Mouse (Mus musculus) neural tube, embryonic 13.5 days (tissue): ENCODE measurements around the gene Hspa1b. TPM values are rescaled to one million over a fixed set of nuclear protein-coding genes. Genes with fewer than 3 reads are reported as not detected.
"Not testable (repeated sequence)": the region's sequence is repeated elsewhere in the genome, so short reads cannot be mapped to it uniquely, and the experiment has no call there.

ENCODE experiments used
- ATAC-seq: fragments of 200-750 bp; cut with Nextera tagmentation; 2 replicates; pipeline ENCODE4 v1.8.0; 2017; ENCODE audit warnings: low read depth, mild to moderate bottlenecking, moderate TSS enrichment, moderate library complexity
- H3K27ac ChIP-seq: fragments of 300-500 bp; sonication (generic); replicated peaks from 2 replicates; pipeline ENCODE4 v1.5.1; 2015; ENCODE audit warnings: moderate library complexity, mild to moderate bottlenecking, inconsistent platforms
- H3K27me3 ChIP-seq: fragments of 300-500 bp; sonication (generic); 2 replicates; pipeline ENCODE4 v1.6.1; 2015; ENCODE audit warnings: mild to moderate bottlenecking, inconsistent platforms
- H3K36me3 ChIP-seq: fragments of 300-500 bp; sonication (generic); 2 replicates; pipeline ENCODE4 v1.6.1; 2015; ENCODE audit warnings: mild to moderate bottlenecking, inconsistent platforms
- H3K4me1 ChIP-seq: fragments of 300-500 bp; sonication (generic); replicated peaks from 2 replicates; pipeline ENCODE4 v1.6.1; 2015; ENCODE audit warnings: inconsistent platforms
- H3K4me2 ChIP-seq: fragments of 300-500 bp; sonication (generic); 2 replicates; pipeline ENCODE4 v1.6.1; 2015; ENCODE audit warnings: inconsistent platforms, mild to moderate bottlenecking, moderate library complexity
- H3K4me3 ChIP-seq: fragments of 300-500 bp; sonication (generic); 2 replicates; pipeline ENCODE4 v1.5.1; 2015; ENCODE audit warnings: mild to moderate bottlenecking, inconsistent platforms
- H3K9ac ChIP-seq: fragments of 300-500 bp; sonication (generic); 2 replicates; pipeline ENCODE4 v1.6.1; 2015; ENCODE audit warnings: moderate library complexity, mild to moderate bottlenecking, inconsistent platforms
- H3K9me3 ChIP-seq: fragments of 300-500 bp; sonication (generic); 2 replicates; pipeline ENCODE4 v1.6.1; 2016; ENCODE audit warnings: inconsistent platforms
- WGBS: fragments of 180-500 bp; shearing (Covaris S2); methylation state at CpG from one replicate; pipeline ENCODE4 v1.1.7; 2015; 5-methylcytosine and 5-hydroxymethylcytosine counted together
- polyA plus RNA-seq: library from polyadenylated mRNA; unstranded; fragments of >200 nt; fragmentation: Nextera tagmentation; extraction: Ambion mirVana; gene quantifications from 2 replicates; pipeline ENCODE4 v1.2.1, GENCODE M21; 2015

The Hspa1b gene
- polyA plus RNA-seq, 1 experiment from 2014 or later = 0.38 TPM

- WGBS = 93% methylated on average over 15 of the region's 15 CpGs
- H3K4me1 ChIP-seq = peaks cover 34% of the 10 kb centered on the region
- H3K27me3 ChIP-seq = no peaks in the 10 kb centered on the region
- no peak overlapping the region for H3K9ac ChIP-seq
- no peak overlapping the region for H3K27ac ChIP-seq
- H3K4me3 ChIP-seq = 0 out of 2 replicates have a peak overlapping the region, but pooled peaks have one; percentile 24
- H3K9me3 ChIP-seq = no peaks in the 10 kb centered on the region
- ATAC-seq = no peak
- H3K36me3 ChIP-seq = no peaks in the 10 kb centered on the region
- peak overlapping the region; percentile 100 for H3K4me2 ChIP-seq
Measured at GRCm38 (mm10) chr17:34998526-34999430, 39.7 kb upstream of the Hspa1b start.

GRCm38 (mm10) chr17:34997142-34997483, 38.1 kb upstream of the Hspa1b start:
- H3K4me1 ChIP-seq = peaks cover 19% of the 10 kb centered on the region
- H3K9ac ChIP-seq = no peak overlapping the region
- 79% methylated on average over 5 of the region's 5 CpGs for WGBS
- no peaks in the 10 kb centered on the region for H3K27me3 ChIP-seq
- no peak overlapping the region for H3K4me3 ChIP-seq
- H3K36me3 ChIP-seq = no peaks in the 10 kb centered on the region
- H3K4me2 ChIP-seq = no peak overlapping the region
- ATAC-seq = no peak
- H3K27ac ChIP-seq = no peak overlapping the region
- H3K9me3 ChIP-seq = no peaks in the 10 kb centered on the region

- Histone ChIP-seq H3K4me2 (no peak overlapping the region), H3K27me3 (no peaks in the 10 kb centered on the region), H3K36me3 (no peaks in the 10 kb centered on the region), H3K4me3 (no peak overlapping the region), H3K9me3 (no peaks in the 10 kb centered on the region), H3K4me1 (peaks cover 14% of the 10 kb centered on the region), H3K27ac (no peak overlapping the region), H3K9ac (no peak overlapping the region)
- ATAC-seq = no peak
- 86% methylated on average over 13 of the region's 14 CpGs for WGBS
Measured at GRCm38 (mm10) chr17:34996411-34997141, 37.5 kb upstream of the Hspa1b start.

GRCm38 (mm10) chr17:34995927-34996326, 36.9 kb upstream of the Hspa1b start:
- H3K9ac ChIP-seq, H3K4me2 ChIP-seq, H3K4me3 ChIP-seq, H3K36me3 ChIP-seq, H3K27ac ChIP-seq, H3K9me3 ChIP-seq, H3K27me3 ChIP-seq, ATAC-seq: not testable (repeated sequence)
- peaks cover 12% of the 10 kb centered on the region for H3K4me1 ChIP-seq
- 94% methylated on average over 4 of the region's 4 CpGs for WGBS

GRCm38 (mm10) chr17:34995192-34995591, 36.2 kb upstream of the Hspa1b start:
- peaks cover 11% of the 10 kb centered on the region for H3K4me1 ChIP-seq
- H3K9me3 ChIP-seq, H3K4me2 ChIP-seq, ATAC-seq, H3K4me3 ChIP-seq, H3K36me3 ChIP-seq, H3K27ac ChIP-seq, H3K27me3 ChIP-seq, H3K9ac ChIP-seq: not testable (repeated sequence)
- WGBS = 91% methylated on average over 4 of the region's 4 CpGs

GRCm38 (mm10) chr17:34994751-34995150, 35.7 kb upstream of the Hspa1b start:
- H3K4me3 ChIP-seq = no peak overlapping the region
- no peak overlapping the region for H3K4me2 ChIP-seq
- no peaks in the 10 kb centered on the region for H3K9me3 ChIP-seq
- H3K27me3 ChIP-seq = no peaks in the 10 kb centered on the region
- ATAC-seq = no peak
- peaks cover 7% of the 10 kb centered on the region for H3K4me1 ChIP-seq
- no peaks in the 10 kb centered on the region for H3K36me3 ChIP-seq
- no peak overlapping the region for H3K27ac ChIP-seq
- H3K9ac ChIP-seq = no peak overlapping the region

GRCm38 (mm10) chr17:34984218-34984617, 25.2 kb upstream of the Hspa1b start:
- Histone ChIP-seq H3K27me3 (no peaks in the 10 kb centered on the region), H3K27ac (no peak overlapping the region), H3K36me3 (peaks cover 22% of the 10 kb centered on the region), H3K4me2 (no peak overlapping the region), H3K9ac (no peak overlapping the region), H3K4me3 (no peak overlapping the region), H3K4me1 (peaks cover 29% of the 10 kb centered on the region), H3K9me3 (no peaks in the 10 kb centered on the region)
- ATAC-seq = no peak
- WGBS = 75% methylated on average over 2 of the region's 2 CpGs

- peak; percentile 34 for ATAC-seq
- no peaks in the 10 kb centered on the region for H3K9me3 ChIP-seq
- WGBS = 0% methylated on average over 15 of the region's 15 CpGs
Measured at GRCm38 (mm10) chr17:34982328-34982727, 23.3 kb upstream of the Hspa1b start.

GRCm38 (mm10) chr17:34981690-34982180, 22.7 kb upstream of the Hspa1b start, which contains the start of gene Lsm2:
TSS of gene Lsm2 (plus strand) at chr17:34981862.
- Histone ChIP-seq H3K27ac (peak within 1 kb of the TSS; percentile 98), H3K4me1 (peaks cover 29% of the 10 kb centered on the region), H3K4me2 (peak within 1 kb of the TSS; percentile 96), H3K36me3 (peaks cover 17% of the 10 kb centered on the region), H3K4me3 (peak within 1 kb of the TSS; percentile 75), H3K9ac (peak within 1 kb of the TSS; percentile 89), H3K9me3 (no peaks in the 10 kb centered on the region), H3K27me3 (no peaks in the 10 kb centered on the region)
- WGBS = under 1% methylated on average over 58 of the region's 58 CpGs
- peak; percentile 95 for ATAC-seq

More at GRCm38 (mm10) chr17:34982328-34982727, 23.3 kb upstream of the Hspa1b start:
- Histone ChIP-seq H3K4me2 (peak overlapping the region; percentile 96), H3K9ac (peak overlapping the region; percentile 89), H3K4me1 (peaks cover 29% of the 10 kb centered on the region), H3K27ac (peak overlapping the region; percentile 98), H3K4me3 (peak overlapping the region; percentile 75), H3K27me3 (no peaks in the 10 kb centered on the region), H3K36me3 (peaks cover 17% of the 10 kb centered on the region)

GRCm38 (mm10) chr17:34980655-34981054, 21.6 kb upstream of the Hspa1b start:
- H3K36me3 ChIP-seq = peaks cover 8% of the 10 kb centered on the region
- H3K27ac ChIP-seq = no peak overlapping the region
- peaks cover 29% of the 10 kb centered on the region for H3K4me1 ChIP-seq
- no peaks in the 10 kb centered on the region for H3K27me3 ChIP-seq
- peak overlapping the region; percentile 75 for H3K4me3 ChIP-seq
- ATAC-seq = no peak
- WGBS = 15% methylated on average over 2 of the region's 2 CpGs
- H3K9ac ChIP-seq = peak overlapping the region; percentile 89
- H3K4me2 ChIP-seq = peak overlapping the region; percentile 96
- H3K9me3 ChIP-seq = no peaks in the 10 kb centered on the region

- H3K27ac ChIP-seq = no peak overlapping the region
- peaks cover 29% of the 10 kb centered on the region for H3K4me1 ChIP-seq
- H3K4me2 ChIP-seq = no peak overlapping the region
- H3K9me3 ChIP-seq = no peaks in the 10 kb centered on the region
- H3K4me3 ChIP-seq = no peak overlapping the region
- H3K27me3 ChIP-seq = no peaks in the 10 kb centered on the region
- whole genome bisulfite sequencing = 95% methylated on average over 4 of the region's 4 CpGs
- H3K36me3 ChIP-seq = no peaks in the 10 kb centered on the region
- 0 out of 2 replicates have a peak overlapping the region, but pooled peaks have one; percentile 19 for H3K9ac ChIP-seq
- no peak for ATAC-seq
Measured at GRCm38 (mm10) chr17:34979631-34980030, 20.6 kb upstream of the Hspa1b start.

- Histone ChIP-seq H3K4me3 (no peak overlapping the region), H3K36me3 (no peaks in the 10 kb centered on the region), H3K9ac (no peak overlapping the region), H3K4me1 (peaks cover 26% of the 10 kb centered on the region), H3K9me3 (no peaks in the 10 kb centered on the region), H3K27ac (no peak overlapping the region), H3K4me2 (no peak overlapping the region), H3K27me3 (peaks cover 9% of the 10 kb centered on the region)
- WGBS = 88% methylated on average over 27 of the region's 27 CpGs
- no peak for ATAC-seq
Measured at GRCm38 (mm10) chr17:34978239-34978638, 19.2 kb upstream of the Hspa1b start.
